Comparison of ENCODE assay signal across 9 mouse cellular contexts in the genomic region with DNA sequence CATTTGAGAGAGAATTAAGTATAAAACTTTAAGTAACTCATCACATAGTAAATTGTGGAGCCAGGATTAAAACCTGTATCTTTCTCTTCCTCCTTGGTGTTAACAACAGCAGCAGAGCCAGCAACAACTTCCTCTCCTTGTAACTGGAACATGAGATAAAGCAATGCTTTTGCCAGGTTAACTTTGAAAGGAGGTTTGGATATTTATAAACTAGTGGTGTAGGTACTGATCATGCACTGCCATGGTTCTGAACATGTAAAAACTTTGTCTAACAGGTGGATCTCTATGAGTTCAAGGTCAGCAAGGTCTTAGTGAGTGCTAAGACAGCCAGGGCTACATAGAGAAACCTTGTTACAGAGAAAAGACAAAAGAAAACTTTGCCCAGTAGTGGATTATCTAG. TPM values are rescaled to one million over a fixed set of nuclear protein-coding genes. Genes with fewer than 3 reads are reported as not detected.
DNase-seq lines count a peak whose midpoint lies in the region; ATAC-seq and TF ChIP-seq lines count a peak whose summit lies in the region.
"Had no signal": no experiment of that assay in that cellular context is flagged by ENCODE, and none has a peak within 500 bp of the region (broad histone marks: within the 10 kb centered on the region; RNA-seq: fewer than 3 reads in every experiment).

No protein-coding gene starts in this region.

- H3K4me1 ChIP-seq in kidney, embryonic 16.5 days (ENCODE audit: insufficient read depth, low read length): peaks cover 26% of the 10 kb centered on the region
- peaks cover 18% of the 10 kb centered on the region for H3K4me1 ChIP-seq in forebrain, embryonic 14.5 days (ENCODE audit: control insufficient read depth, insufficient read depth, low read length)
- H3K4me1 ChIP-seq in intestine, embryonic 16.5 days (ENCODE audit: control insufficient read depth, insufficient read depth, low read length): peaks cover 12% of the 10 kb centered on the region

- peak overlapping the region; percentile 28 for H3K9ac ChIP-seq in kidney, embryonic 16.5 days (replicated peaks; ENCODE audit: low read length)
- peak overlapping the region; percentile 41 for H3K9ac ChIP-seq in forebrain, embryonic 14.5 days (ENCODE audit: low read length)
- H3K9ac ChIP-seq in intestine, embryonic 16.5 days (ENCODE audit: low read depth, low read length): peak overlapping the region; percentile 33; the same call in 1 of the 2 replicates

- H3K9me3 ChIP-seq in kidney, embryonic 16.5 days (ENCODE audit: low read length): no peaks in the 10 kb centered on the region
- no peaks in the 10 kb centered on the region for H3K9me3 ChIP-seq in forebrain, embryonic 14.5 days (replicated peaks; ENCODE audit: control insufficient read depth, low read length)
- H3K9me3 ChIP-seq in intestine, embryonic 16.5 days (ENCODE audit: control insufficient read depth, low read length): no peaks in the 10 kb centered on the region

- peak overlapping the region; percentile 37 for H3K4me3 ChIP-seq in kidney, embryonic 16.5 days (ENCODE audit: low read length)
- H3K4me3 ChIP-seq in forebrain, embryonic 14.5 days (ENCODE audit: low read depth, low read length): peak overlapping the region; percentile 29
- peak overlapping the region; percentile 20 for H3K4me3 ChIP-seq in intestine, embryonic 16.5 days (ENCODE audit: low read length)
- peak overlapping the region; percentile 97 for H3K4me3 ChIP-seq in myocyte

- DNase-seq in kidney, adult 9 months: no peak
- DNase-seq in forebrain, embryonic 14.5 days (ENCODE audit: low spot score): no peak
- DNase-seq in spleen, postnatal 14 days (ENCODE audit: low spot score in 2 of 2): no peak
- DNase-seq: thymus, postnatal 4 days had no signal

- no peaks in the 10 kb centered on the region for H3K27me3 ChIP-seq in kidney, embryonic 16.5 days (ENCODE audit: insufficient read depth, low read length)
- H3K27me3 ChIP-seq in forebrain, embryonic 14.5 days (replicated peaks; ENCODE audit: control insufficient read depth, insufficient read depth, low read length): no peaks in the 10 kb centered on the region
- H3K27me3 ChIP-seq in intestine, embryonic 16.5 days (replicated peaks; ENCODE audit: control insufficient read depth, insufficient read depth, low read length): no peaks in the 10 kb centered on the region
- H3K27me3 ChIP-seq in myocyte (ENCODE audit: control insufficient read depth, insufficient read depth, insufficient read length): no peaks in the 10 kb centered on the region

- no peak for ATAC-seq in kidney, embryonic 16.5 days (ENCODE audit: low FRiP score, low TSS enrichment)
- ATAC-seq in forebrain, embryonic 14.5 days: no peak
- no peak for ATAC-seq in intestine, embryonic 16.5 days
- no peak for ATAC-seq in cerebellum, adult (ENCODE audit: insufficient number of reproducible peaks, low FRiP score, low TSS enrichment)
- no peak for ATAC-seq in activated CD4-positive, CD25-positive, alpha-beta regulatory T cell, adult 4 months

- H3ac ChIP-seq in myocyte (ENCODE audit: control insufficient read depth, insufficient read length): no peak overlapping the region

- peaks cover 79% of the 10 kb centered on the region for H3K79me2 ChIP-seq in myocyte (ENCODE audit: control insufficient read depth, insufficient read depth)

- no peaks in the 10 kb centered on the region for H3K36me3 ChIP-seq in kidney, embryonic 16.5 days (ENCODE audit: insufficient read depth, low read length)
- H3K36me3 ChIP-seq in forebrain, embryonic 14.5 days (ENCODE audit: control insufficient read depth, insufficient read depth, low read length): peaks cover 3% of the 10 kb centered on the region; the same call in 1 of the 2 replicates
- H3K36me3 ChIP-seq in intestine, embryonic 16.5 days (ENCODE audit: control insufficient read depth, insufficient read depth, low read length): no peaks in the 10 kb centered on the region
- H3K36me3 ChIP-seq in myocyte (ENCODE audit: control insufficient read depth, insufficient read depth): no peaks in the 10 kb centered on the region

- no peak overlapping the region for H3K27ac ChIP-seq in kidney, embryonic 16.5 days (ENCODE audit: low read length)
- no peak overlapping the region for H3K27ac ChIP-seq in forebrain, embryonic 14.5 days (ENCODE audit: low read depth, low read length)
- no peak overlapping the region for H3K27ac ChIP-seq in intestine, embryonic 16.5 days (ENCODE audit: low read length)

- no peak for TF ChIP-seq POLR2A in myocyte (IDR thresholded peaks at IDR 0.05; ENCODE audit: insufficient read length, low read depth)

- H3K4me2 ChIP-seq in kidney, embryonic 16.5 days (replicated peaks; ENCODE audit: low read depth, low read length): peak overlapping the region; percentile 54
- peak overlapping the region; percentile 68 for H3K4me2 ChIP-seq in forebrain, embryonic 14.5 days (ENCODE audit: low read length)
- peak overlapping the region; percentile 52 for H3K4me2 ChIP-seq in intestine, embryonic 16.5 days (ENCODE audit: low read depth, low read length)
- H3K4me2 ChIP-seq in myocyte (ENCODE audit: low read depth): peak overlapping the region; percentile 71

TF ChIP-seq in myocyte, 11 proteins besides CTCF, POLR2A, EP300 and RAD21:
- TF ChIP-seq MYOG (IDR thresholded peaks at IDR 0.05; ENCODE audit: control insufficient read depth in 1 of 3, insufficient read depth in 1 of 3, insufficient read length in 2 of 3, low read depth in 2 of 3) (no peak), MYOD1 (IDR thresholded peaks at IDR 0.05; ENCODE audit: control insufficient read depth in 1 of 3, insufficient read length in 2 of 3, low read depth in 2 of 3) (no peak), SRF (IDR thresholded peaks at IDR 0.05; ENCODE audit: control insufficient read depth, insufficient read length, low read depth) (no peak), USF1 (IDR thresholded peaks at IDR 0.05; ENCODE audit: low read depth) (no peak), REST (IDR thresholded peaks at IDR 0.05; ENCODE audit: insufficient read depth, insufficient read length) (no peak), E2F4 (IDR thresholded peaks at IDR 0.05; ENCODE audit: insufficient read depth) (no peak), POLR2AphosphoS2 (IDR thresholded peaks at IDR 0.05; ENCODE audit: insufficient read length, low read depth) (no peak)

RNA-seq across cellular contexts. Expression of gene Bmpr2, which starts 3.4 kb away (rescaled TPM):
- 6.5 and 7.4 TPM in 2 replicates for polyA plus RNA-seq in kidney, embryonic 16.5 days (2015; fragmentation: Nextera tagmentation; extraction: Ambion mirVana)
- 14.0 and 16.3 TPM in 2 replicates for polyA plus RNA-seq in forebrain, embryonic 14.5 days (2014; fragmentation: Nextera tagmentation; extraction: Ambion mirVana)
- polyA plus RNA-seq in intestine, embryonic 16.5 days (2015; fragmentation: Nextera tagmentation; extraction: Ambion mirVana): 4.2 and 4.3 TPM in 2 replicates
- 5.1 TPM for polyA plus RNA-seq in myocyte (2012; fragmentation: generic; extraction: Trizol)
- polyA plus RNA-seq in activated CD4-positive, CD25-positive, alpha-beta regulatory T cell, adult 4 months (2017; shearing (Covaris generic)): 1 to 10 TPM; 2.3 to 2.4 TPM

Comparison
In these comparisons a context has a peak if more than half of its experiments do, and no peak if none do; other contexts are left out.
1. H3K4me3 ChIP-seq: peak in every context shown above with its lines; median percentile 97 in myocyte; 37 in kidney, embryonic 16.5 days; 29 in forebrain, embryonic 14.5 days; 20 in intestine, embryonic 16.5 days.